Mouse (Mus musculus) monocyte, adult 2 months (primary cell): Measurements from ENCODE around the gene Gm10972.
A peak's percentile ranks its signal among the peaks of the same experiment; 100 is the strongest.
"Not testable (repeated sequence)": the region's sequence is repeated elsewhere in the genome, so short reads cannot be mapped to it uniquely, and the experiment has no call there.

Experiments used
- DNase-seq, 2 experiments: peaks; one replicate each; pipeline ENCODE4 v3.0.0; 2022; ENCODE audit warnings: low spot score in 2 of 2, low read depth in 1 of 2

The Gm10972 gene

GRCm38 (mm10) chr3:94658740-94659095, 15.8 kb downstream of the Gm10972 start, which contains the start of gene Tuft1:
TSS of gene Tuft1 (minus strand) at chr3:94658872.
- DNase-seq = peak; percentile 51 to 67

GRCm38 (mm10) chr3:94659142-94659748, 16.3 kb downstream of the Gm10972 start:
- DNase-seq = not testable (repeated sequence)

GRCm38 (mm10) chr3:94660841-94661240, 17.9 kb downstream of the Gm10972 start:
- DNase-seq = not testable (repeated sequence)

GRCm38 (mm10) chr3:94665060-94665802, 22.3 kb downstream of the Gm10972 start:
- not testable (repeated sequence) for DNase-seq

GRCm38 (mm10) chr3:94665896-94666295, 23.0 kb downstream of the Gm10972 start:
- DNase-seq = not testable (repeated sequence)

- not testable (repeated sequence) for DNase-seq
Measured at GRCm38 (mm10) chr3:94675101-94675500, 32.2 kb downstream of the Gm10972 start.

GRCm38 (mm10) chr3:94679351-94679841, 36.5 kb downstream of the Gm10972 start:
- DNase-seq = no peak

GRCm38 (mm10) chr3:94680032-94680431, 37.1 kb downstream of the Gm10972 start:
- DNase-seq = not testable (repeated sequence)

- DNase-seq = no peak
Measured at GRCm38 (mm10) chr3:94680783-94681182, 37.9 kb downstream of the Gm10972 start.

- DNase-seq = no peak
Measured at GRCm38 (mm10) chr3:94683646-94684045, 40.7 kb downstream of the Gm10972 start.

GRCm38 (mm10) chr3:94685989-94686772, 43.3 kb downstream of the Gm10972 start:
- DNase-seq = not testable (repeated sequence)

- DNase-seq = not testable (repeated sequence)
Measured at GRCm38 (mm10) chr3:94688698-94689097, 45.8 kb downstream of the Gm10972 start.

- DNase-seq = not testable (repeated sequence)
Measured at GRCm38 (mm10) chr3:94689195-94689594, 46.3 kb downstream of the Gm10972 start.

- not testable (repeated sequence) for DNase-seq
Measured at GRCm38 (mm10) chr3:94690162-94690561, 47.2 kb downstream of the Gm10972 start.

GRCm38 (mm10) chr3:94690616-94691247, 47.8 kb downstream of the Gm10972 start:
- no peak for DNase-seq

GRCm38 (mm10) chr3:94691694-94692093, 48.8 kb downstream of the Gm10972 start:
- not testable (repeated sequence) for DNase-seq
